Mouse (Mus musculus): ENCODE data around the gene Camk1d.
A peak's percentile ranks its signal among the peaks of the same experiment; 100 is the strongest.

Gene Camk1d

DNA sequence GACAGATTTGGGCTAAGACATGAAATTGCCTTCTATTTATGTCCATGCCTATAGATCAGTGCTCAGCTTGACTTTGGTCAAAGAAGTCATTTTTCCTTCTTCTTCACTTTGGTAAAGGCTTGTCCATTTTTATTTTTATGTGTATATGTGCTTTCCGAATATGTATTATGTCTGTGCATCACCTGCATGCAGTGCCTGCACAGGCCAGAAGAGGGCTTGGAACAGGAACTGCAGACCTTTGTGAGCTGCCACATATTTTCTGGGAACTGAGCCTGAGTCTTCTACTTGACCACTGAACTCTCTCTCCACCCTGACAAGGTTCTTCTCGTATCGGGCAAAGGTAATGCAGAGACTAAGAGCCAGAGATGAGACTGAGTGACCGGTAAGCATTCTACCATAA lies 236.1 kb downstream of the Camk1d start:
- DNase-seq (ENCODE audit: low spot score in 2 of 2): no peak

DNA sequence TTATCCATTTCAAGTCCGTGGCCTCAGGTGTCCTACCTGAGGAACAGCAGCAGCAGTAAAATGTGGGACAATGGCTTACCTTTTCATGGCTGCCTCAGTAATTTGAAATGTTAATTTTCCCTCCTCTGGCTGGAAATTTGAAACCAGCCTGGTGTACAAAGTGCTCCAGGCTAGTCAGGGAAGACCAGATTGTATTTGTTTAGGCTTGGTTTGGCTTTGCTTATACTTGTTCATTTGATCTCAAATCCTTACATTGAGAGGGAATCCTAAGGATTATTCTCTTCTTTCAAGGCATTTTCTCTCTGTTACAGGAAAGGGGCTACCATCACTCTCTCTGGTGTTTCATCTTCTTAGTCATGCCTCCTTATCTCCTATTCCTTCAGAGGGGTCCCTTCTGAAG lies 236.8 kb downstream of the Camk1d start:
- DNase-seq (ENCODE audit: low spot score in 2 of 2): no peak

DNA sequence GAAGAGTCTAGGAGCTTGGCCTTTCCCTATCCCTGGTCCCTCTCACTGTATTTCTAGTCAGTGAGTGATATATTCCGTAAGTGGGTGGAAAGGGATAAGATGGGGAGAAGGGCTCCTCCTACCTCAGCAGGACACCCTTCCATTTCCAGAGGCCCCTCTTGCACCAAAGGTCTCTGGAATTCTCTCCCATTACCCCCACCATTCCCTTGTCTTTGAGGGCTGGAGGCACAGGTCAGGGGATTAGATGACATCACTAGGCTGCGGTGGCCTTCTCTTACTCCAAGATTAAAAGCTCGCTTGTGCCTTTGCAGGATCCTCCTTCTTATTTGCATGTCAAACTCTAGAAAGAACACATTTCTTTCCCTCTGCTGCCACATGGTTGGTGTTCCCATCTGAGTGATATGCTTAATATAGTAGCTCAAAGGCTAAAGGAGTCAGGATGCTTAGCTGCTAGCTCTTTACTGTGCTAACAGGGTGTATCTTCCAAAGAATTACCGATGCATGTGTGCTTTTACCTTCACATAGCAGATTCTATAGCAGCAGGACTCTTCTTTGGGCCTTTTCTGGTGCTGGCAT lies 244.9 kb downstream of the Camk1d start:
- no peak for DNase-seq (ENCODE audit: low spot score in 2 of 2)

DNA sequence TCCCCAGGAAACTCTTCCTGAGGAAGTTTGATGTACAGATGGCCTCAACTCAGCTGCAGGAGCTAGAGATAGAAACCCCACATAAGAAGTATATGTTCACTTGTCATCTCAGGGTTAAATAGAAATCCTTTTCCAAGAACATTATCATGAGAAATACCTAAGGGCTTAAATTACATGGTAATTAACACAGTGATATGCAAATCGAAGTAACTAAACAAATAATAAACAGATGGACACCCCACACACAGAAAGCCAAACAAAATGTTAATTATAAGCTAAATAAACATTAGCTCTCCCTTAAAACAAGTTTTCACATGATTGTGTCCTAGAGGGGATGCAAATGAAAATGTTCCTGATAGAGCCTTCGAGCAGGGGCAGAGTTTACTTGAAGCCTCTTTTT lies 246.8 kb downstream of the Camk1d start:
- no peak for DNase-seq (ENCODE audit: low spot score in 2 of 2)

DNA sequence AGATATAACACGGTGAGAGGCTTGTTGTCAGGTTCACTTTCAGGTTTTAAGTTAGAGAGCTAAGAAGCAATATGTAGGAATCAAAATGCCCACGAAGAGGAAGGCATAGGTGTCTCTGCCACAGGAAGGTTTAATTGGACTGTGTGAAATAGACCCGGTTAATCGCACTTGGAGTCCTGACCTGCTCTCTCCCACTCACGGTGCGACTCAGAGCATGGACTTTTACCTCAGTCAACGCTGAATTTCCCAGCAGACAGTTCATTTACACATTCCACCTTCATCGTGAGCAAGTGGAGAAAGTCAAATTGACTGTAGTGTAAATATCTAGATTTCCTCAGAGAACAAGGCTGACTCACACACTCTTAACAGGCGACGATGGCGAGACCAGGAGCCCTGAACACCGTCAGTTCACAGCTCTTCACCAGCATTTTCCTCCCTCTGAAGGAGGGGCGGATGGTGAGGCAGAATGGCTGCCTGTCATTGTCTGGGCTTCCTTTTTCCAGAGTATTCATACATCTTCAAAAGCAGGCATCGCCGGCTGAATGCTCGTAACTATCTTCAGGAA lies 255.6 kb downstream of the Camk1d start:
- no peak for DNase-seq (ENCODE audit: low spot score in 2 of 2)

DNA sequence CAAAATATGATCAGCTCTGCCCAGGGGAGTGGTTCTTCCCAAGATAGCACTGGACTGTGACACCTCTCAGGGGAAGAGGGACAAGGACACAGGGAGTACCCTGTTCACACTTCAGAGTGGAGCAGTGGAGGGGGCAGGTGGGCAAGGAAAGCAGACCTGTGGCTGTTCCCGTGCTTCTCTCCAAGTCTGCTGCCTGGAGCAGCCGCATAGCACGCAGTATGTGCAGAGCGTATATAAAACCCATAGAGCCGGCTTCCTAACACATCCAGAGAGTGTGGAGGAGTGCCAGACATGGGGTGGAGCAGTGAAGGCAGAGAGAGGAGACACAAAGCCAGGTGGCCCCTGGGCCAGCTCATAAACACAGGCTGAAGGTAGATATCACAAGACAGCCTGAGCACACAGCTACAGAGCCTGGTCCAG lies 256.2 kb downstream of the Camk1d start:
- no peak for DNase-seq (ENCODE audit: low spot score in 2 of 2)

DNA sequence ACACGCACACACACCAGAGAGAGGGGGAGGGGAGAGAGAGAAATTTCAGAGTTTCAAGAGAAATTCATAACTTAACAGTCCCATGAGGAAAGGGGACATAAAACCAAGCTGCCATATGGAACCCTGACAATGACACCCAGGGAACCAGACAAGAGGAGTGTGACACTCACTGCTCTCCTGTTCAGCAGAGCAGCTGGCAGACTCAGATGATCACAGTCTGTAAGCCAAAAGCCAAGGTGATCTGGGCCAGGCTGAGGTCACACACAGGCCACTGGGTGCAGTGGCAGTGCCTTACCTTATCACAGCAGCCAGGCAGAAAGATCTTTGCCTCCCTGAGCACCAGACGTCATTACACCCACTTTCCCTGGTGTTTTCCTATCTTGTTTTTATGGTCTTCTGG lies 258.2 kb downstream of the Camk1d start:
- no peak for DNase-seq (ENCODE audit: low spot score in 2 of 2)

DNA sequence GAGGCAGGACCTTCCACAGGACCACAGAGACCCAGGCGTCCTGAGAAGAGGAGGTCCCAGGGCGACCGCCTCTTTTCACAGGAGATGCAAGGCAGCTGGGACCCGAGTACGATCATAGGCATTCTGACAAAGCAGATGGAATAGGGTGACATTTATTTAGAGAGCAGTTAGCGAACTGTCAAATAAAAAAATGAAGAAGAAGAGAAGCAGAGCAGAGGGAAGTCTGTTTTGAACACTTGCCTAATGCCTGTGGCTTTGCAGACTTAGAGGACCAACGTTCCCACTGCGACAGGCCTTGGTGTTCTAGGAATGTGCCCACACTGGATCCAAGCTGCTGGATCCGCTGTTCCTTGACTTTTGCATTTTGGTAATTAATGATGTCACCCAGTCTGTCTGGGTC lies 259.5 kb downstream of the Camk1d start:
- no peak for DNase-seq (ENCODE audit: low spot score in 2 of 2)

DNA sequence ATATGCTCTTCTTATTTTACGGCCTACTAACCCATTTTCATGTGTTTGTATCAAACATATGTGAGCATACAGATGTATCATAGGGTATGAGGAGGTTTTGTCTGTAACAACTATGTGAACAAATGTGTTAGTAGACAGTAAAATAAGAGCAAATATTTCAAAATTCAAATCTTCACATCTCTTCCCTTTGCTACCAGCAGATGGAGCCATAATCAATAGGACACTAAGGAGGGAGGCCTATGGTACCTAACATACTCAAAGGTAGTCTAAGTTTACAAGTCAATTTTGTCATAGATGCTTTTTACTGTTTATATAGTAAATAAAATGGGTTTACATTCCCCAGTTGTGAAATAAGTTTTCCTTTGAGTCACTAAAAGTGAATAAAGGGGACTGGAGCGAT lies 262.7 kb downstream of the Camk1d start:
- no peak for DNase-seq (ENCODE audit: low spot score in 2 of 2)

DNA sequence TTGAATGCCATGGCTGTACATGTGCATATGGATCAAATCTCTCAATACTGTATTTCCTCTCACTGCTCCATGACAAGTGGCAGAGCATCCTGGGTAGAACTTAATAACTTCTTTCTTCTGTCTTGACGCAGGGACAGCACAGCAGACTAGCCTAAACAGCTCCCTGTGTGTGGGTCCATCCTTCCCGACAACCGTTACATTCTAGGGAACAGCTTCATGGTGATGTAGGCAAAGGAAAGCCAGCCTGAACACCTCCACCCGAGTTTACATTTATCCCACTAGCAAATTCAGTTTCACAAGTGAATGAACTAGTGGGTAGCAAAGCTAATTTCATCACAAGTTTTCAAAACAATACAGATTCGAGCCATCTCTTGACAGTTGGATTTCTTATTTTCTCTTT lies 269.0 kb downstream of the Camk1d start:
- no peak for DNase-seq (ENCODE audit: low spot score in 2 of 2)

DNA sequence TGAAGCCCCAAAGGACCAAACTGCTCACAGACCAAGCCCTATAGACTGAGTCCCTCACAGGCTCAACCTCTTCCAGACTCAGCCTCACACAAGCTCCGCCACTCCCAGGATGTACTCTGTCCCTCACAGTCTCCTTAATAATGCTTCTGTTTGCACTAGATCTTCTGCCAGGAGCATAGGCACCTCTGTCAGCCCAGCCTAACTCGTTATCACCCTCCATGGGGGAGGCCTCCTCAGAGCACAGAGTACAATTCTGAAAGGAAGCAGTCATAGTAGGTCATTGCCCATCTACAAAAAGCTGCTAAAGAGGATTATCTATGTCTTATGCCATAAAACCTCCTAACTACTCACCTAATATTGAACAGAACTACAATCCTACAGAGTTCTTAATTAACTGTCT lies 276.6 kb downstream of the Camk1d start:
- no peak for DNase-seq (ENCODE audit: low spot score in 2 of 2)

DNA sequence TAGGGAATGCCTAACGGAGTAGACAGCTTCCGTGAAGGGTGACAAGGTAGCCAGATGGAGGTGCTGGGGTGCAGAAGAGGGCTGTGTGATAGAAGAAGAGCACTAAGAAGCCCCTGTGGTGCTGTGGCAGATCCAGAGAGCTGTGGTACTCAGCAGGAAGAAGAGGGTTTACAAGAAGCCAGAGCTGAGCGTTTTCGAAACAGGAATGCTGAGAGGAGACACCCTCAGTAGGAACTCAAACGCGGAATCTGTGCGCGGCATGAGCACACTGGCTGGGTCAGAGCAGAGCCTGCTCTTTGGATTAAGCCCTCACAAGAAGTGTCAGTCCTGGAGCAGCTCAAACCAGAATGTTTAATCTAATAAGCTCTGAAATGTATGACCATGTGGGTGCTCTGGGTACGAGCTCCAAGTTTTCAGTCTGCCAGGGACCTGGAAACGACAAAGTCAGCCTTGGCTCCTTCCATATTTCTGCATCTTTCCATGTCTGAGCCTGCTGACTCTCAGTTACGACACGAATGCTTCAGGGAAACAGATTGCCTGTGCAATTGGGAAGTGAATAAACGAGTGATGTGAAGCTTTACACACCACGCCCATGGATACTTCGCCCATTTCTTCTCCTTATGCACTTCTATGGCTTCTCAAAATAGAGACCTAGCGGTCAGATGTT lies 278.6 kb downstream of the Camk1d start:
- no peak for DNase-seq (ENCODE audit: low spot score in 2 of 2)

DNA sequence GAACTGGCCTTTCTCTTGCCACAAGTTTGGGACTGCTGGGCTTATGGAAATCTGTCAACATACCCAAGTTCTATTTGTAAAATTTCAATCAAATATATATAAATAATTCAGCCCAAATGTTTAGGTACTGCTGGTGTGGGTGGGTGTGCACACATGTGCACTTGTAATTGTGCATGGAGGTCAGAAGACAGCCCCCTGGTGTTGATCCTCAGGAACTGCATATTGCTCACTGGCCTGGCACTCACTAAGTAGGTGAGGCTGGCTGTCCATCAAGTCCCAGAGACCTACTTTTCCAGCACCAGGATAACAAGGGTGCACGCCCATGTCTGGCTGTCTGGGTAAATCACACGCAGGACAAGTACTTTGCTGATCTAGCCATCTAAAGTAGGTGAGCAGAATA lies 283.0 kb downstream of the Camk1d start:
- no peak for DNase-seq (ENCODE audit: low spot score in 2 of 2)

DNA sequence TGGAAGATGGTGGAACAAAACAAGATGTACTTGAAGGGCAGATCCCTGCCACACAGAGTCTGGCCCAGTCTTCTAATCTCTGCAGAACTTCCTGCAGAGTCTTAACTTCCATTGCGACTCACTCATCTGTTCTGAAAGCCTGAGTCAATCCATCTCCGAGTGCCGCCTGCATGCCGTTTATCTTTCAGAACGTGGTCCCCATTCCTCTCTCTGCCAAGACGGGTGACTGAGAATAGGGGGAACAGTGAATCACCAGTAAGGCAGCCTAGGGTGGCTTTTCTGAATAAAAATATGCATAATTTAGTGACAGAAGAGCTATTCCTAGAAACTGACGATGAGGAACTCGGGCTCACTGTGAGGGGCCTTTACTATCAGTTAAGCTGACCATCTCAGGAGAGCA lies 284.4 kb downstream of the Camk1d start:
- no peak for DNase-seq (ENCODE audit: low spot score in 2 of 2)

DNA sequence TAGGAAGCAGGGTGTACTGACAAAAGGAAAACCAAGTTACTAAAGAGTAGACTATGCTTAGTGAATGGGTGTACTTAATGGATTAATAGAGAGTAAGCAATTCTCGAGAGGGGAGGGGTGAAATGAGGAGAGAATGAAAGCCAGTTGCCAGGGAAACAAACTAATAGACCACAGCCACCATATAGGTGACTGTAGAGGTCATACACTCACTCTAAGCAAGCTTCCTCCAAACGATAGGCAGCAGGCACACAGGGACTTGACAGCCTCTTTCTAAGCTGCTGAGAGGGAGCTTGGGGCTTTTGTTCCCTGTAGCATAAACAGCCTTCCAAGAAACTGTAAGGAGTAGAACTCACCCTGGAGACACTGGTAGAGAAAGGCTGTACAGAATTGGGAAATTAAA lies 288.2 kb downstream of the Camk1d start:
- no peak for DNase-seq (ENCODE audit: low spot score in 2 of 2)

DNA sequence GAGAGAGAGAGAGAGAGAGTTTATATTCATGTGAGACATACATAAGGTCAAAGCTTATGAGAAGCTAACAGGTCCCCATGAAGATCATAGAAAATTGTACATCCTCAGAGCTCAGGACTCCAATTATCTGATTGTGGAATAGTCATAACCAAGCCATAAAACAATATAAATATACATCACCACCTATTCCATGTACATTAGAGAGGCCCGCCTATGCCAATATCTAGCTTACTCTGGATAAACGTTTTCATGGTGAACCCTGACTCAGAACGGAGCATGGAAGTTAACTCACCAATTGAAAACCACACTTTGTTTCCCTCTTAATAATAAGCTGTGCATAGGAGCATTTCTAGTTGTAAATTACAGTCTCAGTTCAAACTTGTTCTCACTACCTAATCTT lies 288.7 kb downstream of the Camk1d start:
- DNase-seq (ENCODE audit: low spot score in 2 of 2): no peak

DNA sequence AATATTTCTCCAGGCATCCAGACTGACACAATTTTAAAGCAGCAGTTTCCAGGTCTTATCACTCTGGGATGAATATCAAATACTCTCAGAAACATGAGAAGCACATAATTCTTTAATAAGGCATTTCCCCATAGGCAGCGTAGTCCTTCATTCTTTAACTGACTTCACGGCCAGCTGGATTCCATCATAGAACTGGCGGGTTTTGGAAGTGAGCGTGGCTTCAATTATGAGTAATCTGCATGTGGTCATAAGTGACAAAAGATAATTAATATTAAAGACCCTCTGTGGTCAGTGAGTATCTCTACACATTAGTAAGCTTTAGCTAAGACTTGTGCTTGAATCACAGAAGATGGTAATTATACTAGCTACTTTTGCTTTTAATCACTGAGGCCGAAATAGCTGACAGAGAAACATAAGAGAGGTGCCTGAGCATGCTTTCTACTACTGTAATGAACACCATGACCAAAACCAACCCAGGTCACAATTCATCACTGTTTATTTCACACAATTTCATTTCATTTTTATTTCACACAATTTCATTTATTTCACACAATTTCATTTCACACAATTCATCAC lies 293.6 kb downstream of the Camk1d start:
- no peak for DNase-seq (ENCODE audit: low spot score in 2 of 2)

DNA sequence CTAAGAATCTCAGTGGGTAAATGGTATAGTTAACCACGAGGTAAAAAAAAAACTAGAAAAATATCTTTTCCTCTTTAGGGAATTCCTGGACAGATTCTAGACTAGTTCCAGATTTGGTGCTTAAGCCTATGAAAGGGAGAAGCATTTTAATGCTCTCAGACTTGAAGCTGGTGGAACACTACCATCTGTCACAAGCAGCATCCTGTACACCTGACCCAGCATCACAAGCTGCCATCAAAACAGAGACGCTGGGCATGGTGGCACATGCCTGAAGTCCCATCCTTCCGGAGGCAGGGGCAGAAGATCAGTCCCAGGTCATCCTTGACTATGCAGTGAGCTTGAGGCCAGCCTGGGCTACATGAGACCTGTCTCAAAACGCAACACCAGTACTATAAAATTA lies 295.5 kb downstream of the Camk1d start:
- no peak for DNase-seq (ENCODE audit: low spot score in 2 of 2)

DNA sequence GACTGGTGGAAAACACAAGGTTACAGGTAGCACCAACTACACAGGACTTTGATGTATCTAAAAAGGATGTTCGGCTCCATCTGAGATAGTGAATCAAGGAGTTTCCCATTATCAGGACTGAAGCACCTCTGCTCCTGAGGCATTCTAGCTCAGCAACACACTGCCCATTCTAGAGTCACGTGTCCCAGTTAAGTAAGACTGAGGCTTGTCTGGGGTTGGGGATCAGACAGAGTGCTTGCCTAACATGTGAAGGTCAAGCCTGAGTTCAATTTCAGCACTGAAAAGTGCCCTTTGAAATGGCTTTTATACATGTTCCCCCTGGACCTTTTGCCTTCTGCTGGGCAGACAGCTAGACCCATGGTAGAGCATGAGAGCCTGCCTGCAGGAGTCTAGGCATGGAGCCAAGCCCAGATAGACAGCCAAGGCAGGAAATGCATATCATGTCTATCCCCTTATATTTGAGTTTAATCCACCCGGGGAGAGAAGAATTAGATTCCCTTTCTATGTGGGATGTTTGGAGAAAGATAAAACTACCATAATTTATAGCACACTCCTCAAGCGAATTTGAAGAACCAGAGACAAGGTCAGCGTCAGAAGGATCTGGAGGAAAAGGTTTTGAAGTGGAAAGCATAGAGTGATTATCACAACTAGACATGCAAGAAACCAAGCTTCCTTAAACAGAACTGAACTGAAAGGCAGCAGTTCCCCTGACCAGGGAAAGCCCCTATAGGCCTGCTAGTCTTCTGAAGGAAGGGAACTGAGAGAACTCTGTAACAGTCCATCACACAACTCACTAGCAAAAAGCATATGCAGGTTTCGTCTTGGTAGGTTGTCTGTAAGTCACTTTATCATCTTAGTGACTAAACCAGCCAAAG lies 296.9 kb downstream of the Camk1d start:
- DNase-seq (ENCODE audit: low spot score in 2 of 2): no peak

DNA sequence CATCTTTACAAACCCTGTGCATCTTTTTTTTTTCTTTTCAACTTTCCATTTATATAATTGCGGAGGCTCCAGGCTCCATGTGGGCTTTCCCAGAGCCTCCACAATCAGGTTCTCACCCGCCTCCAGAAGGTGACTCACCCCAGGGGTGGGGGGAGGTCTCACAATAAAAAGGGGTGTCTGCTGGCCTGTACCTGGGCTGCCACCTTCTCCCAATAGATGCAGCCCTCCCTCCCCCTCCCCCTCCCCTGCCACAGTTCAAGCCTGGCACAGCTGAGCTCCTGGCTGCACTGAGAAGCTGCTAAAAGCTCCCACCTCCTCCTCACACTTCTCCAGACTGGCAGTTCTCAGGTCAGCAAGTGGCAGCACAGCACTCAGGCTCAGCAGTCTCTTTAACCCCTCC lies 302.5 kb downstream of the Camk1d start:
- peak; percentile 34 to 60 for DNase-seq (ENCODE audit: low spot score in 2 of 2)

DNA sequence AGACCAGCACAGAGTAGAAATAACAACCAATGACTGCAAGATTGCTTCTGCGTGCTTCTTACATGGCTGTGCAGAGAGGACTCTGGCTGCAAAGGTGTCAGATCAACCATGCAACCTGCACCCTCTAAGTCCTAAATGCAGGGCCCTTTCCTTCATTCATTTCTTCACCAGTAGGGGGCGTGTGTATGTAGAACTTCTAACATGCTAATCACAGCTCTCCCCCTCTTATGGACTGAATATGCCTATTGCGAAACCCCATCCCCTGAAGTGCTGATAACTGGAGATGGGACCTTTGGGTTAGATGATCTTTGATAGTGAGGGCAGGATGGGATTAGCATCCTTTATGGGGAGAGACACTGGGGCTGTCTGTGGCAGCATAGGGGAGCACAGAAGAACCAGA lies 310.5 kb downstream of the Camk1d start:
- DNase-seq (ENCODE audit: low spot score in 2 of 2): no peak

DNA sequence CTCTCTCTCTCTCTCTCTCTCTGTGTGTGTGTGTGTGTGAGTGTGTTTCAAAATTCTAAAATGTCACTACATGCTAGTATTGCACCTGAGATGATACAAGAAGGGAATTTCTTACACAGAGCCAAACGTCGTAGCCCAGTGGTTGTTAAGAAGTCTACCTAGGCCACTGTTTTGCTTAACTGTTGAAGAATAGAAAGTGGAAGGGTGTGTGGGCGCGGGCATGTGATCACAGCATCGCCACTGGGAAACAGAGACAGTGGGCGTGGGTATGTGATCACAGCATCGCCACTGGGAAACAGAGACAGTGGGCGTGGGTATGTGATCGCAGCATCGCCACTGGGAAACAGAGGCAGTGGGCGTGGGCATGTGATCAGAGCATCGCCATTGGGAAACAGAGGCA lies 312.3 kb downstream of the Camk1d start:
- no peak for DNase-seq (ENCODE audit: low spot score in 2 of 2)
